Mouse (Mus musculus): Measurements from ENCODE around the gene Angel2.

The Angel2 gene

GRCm38 (mm10) chr1:190930181-190930580, 5.3 kb downstream of the Angel2 start:
- DNase-seq: no peak

- DNase-seq: peak; percentile 78
These were observed 14.9 kb downstream of the Angel2 start for GRCm38 (mm10) chr1:190939803-190940202.

- peak; percentile 61 for DNase-seq
These were observed 19.3 kb downstream of the Angel2 start for GRCm38 (mm10) chr1:190944109-190944760.

GRCm38 (mm10) chr1:190947986-190948385, 23.1 kb downstream of the Angel2 start:
- DNase-seq: no peak

- peak; percentile 45 for DNase-seq
These were observed 23.5 kb downstream of the Angel2 start for GRCm38 (mm10) chr1:190948439-190948838.

GRCm38 (mm10) chr1:190948846-190949245, 23.9 kb downstream of the Angel2 start:
- peak; percentile 69 for DNase-seq

GRCm38 (mm10) chr1:190951014-190951413, 26.1 kb downstream of the Angel2 start:
- no peak for DNase-seq

- no peak for DNase-seq
These were observed 28.1 kb downstream of the Angel2 start for GRCm38 (mm10) chr1:190953009-190953408.

- DNase-seq: no peak
These were observed 33.9 kb downstream of the Angel2 start for GRCm38 (mm10) chr1:190958821-190959220.

GRCm38 (mm10) chr1:190962760-190963159, 37.8 kb downstream of the Angel2 start:
- no peak for DNase-seq

GRCm38 (mm10) chr1:190964992-190965780, 40.3 kb downstream of the Angel2 start:
- DNase-seq: no peak

- no peak for DNase-seq
These were observed 43.1 kb downstream of the Angel2 start for GRCm38 (mm10) chr1:190968010-190968409.

GRCm38 (mm10) chr1:190971708-190972610, 47.0 kb downstream of the Angel2 start:
- DNase-seq: peak; percentile 53

- DNase-seq: no peak
These were observed 47.8 kb downstream of the Angel2 start for GRCm38 (mm10) chr1:190972612-190973192.

- DNase-seq: no peak
These were observed 49.3 kb downstream of the Angel2 start for GRCm38 (mm10) chr1:190974191-190974590.

GRCm38 (mm10) chr1:190974833-190975232, 49.9 kb downstream of the Angel2 start:
- DNase-seq: no peak

- DNase-seq: no peak
These were observed 52.1 kb downstream of the Angel2 start for GRCm38 (mm10) chr1:190976887-190977573.

- DNase-seq: no peak
These were observed 53.1 kb downstream of the Angel2 start for GRCm38 (mm10) chr1:190978001-190978400.

- peak; percentile 18 for DNase-seq
These were observed 53.7 kb downstream of the Angel2 start for GRCm38 (mm10) chr1:190978511-190979073.

GRCm38 (mm10) chr1:190979100-190979563, 54.2 kb downstream of the Angel2 start, which contains the start of gene Vash2:
TSS of gene Vash2 (minus strand) at chr1:190979296.
- DNase-seq: peak; percentile 41

- no peak for DNase-seq
These were observed 55.6 kb downstream of the Angel2 start for GRCm38 (mm10) chr1:190980470-190980869.

GRCm38 (mm10) chr1:190981412-190981811, 56.5 kb downstream of the Angel2 start:
- no peak for DNase-seq

Data from cerebellum, adult 9-11 months (tissue).